Mouse (Mus musculus): ENCODE measurements around the gene Gm10320.

The Gm10320 gene

DNA sequence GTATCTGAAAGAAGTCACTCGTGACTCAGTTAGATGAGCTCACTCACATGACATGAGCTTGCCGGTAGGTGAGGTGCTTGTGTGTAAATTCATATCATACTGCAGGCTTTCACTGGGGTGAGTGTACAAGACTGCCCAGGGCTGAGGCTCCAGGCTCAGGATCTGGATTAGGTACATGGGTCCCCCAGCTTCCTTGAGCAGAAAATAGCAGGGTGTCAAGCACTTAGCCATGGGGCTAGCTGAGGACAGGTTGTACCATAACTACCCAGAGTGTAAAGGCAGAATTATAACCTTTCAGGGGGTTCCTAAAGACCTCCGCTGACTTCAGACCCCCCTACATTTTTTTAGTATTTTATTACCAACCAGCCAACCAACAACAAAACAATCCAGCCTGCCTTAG is at the start of gene Gm10320:
TSS of gene Gm10320 (minus strand) at position 93 of the 400 bp plus-strand sequence.
- no peak for DNase-seq

DNA sequence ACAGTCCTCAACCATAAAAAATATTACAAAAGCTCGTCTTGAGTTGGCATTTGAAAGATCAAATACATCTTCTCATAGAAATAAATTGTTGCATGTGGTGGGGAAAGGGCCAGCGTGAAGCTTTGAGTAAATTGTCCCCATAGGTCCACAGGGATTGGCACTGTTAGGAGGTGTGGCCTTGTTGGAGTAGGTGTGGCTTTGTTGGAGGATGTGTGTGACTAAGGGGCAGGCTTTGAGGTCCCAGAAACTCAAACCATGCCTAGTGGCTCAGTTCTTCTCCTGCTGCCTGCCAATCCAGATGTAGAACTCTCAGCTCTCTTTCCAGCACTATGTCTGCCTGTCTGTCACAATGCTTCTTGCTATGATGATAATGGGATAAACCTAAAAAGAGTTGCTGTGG is 49.8 kb upstream of the Gm10320 start:
- DNase-seq, result no peak

DNA sequence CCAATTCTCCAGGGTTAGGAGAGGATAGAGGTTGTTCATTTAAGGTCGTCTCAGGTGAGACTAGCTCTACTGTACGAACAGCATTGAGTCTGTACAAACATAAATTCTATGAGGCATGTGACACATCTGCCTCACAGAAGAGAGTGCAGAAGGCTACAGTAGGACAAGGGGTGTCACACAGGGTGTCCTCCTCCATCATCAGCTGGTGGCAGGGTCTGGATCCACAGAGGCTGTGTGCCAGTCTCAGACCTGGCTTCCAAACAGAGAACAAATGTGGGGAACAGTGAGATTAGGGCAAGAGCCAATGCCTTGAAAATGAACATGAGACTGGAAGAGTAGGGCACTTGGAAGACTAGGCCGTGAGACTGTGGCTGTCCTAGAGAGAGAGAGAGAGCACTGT is 48.4 kb upstream of the Gm10320 start:
- DNase-seq, result no peak

DNA sequence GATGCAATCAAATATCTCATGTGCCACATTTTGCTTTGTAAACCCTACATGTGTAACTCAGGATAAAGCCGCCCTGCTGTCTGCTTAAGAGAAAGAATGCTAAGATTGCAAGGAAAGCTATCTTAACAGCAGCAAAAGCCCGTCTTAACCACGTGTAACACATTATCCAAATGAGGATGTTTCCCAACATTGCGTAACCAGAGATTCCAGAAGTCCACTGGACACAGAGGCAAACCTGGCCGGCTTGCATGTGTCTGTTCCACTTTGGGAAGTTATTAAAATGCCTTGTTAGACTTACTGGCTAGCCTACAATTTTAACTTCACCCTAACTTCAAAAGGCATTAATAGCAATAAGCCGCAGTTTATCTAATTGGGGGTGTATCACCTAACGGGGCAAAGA is 47.5 kb upstream of the Gm10320 start:
- no peak for DNase-seq

DNA sequence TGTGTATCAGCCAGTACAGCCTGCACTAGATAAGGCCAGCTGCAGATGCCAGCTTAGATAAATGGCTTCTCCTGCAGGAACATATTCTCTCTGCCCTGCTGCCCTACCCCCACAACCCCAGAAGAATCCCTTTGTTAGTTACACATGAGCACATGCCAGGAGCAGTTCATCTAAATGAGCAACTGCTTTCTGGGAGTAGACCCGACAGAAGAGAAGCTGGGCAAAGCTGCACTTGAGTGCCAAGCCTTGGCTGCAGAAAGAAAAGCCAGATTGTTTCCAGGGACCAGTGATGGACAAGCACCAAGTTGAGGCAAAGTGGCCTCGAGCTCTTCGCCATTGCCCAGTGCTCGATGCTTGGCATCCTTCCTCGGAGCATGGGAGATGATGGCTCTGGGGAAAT is 46.8 kb upstream of the Gm10320 start:
- no peak for DNase-seq

DNA sequence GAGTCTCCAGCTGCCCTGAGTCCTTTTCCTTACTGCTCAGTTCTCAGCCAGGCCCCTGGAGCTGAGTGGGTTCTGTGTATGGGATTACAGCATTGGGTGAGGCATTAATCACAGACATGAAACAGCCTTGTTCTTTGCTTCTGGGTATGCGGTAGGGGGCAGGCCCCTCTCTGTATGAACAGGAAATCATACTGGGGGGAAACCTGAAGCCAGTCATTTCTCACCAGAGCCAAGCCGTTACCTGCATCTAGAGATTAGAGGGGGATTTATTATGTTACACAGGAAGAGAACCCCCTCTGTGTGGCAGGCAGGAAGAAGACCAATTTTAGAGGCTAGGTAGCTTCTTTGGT is 43.1 kb upstream of the Gm10320 start:
- DNase-seq, result no peak

DNA sequence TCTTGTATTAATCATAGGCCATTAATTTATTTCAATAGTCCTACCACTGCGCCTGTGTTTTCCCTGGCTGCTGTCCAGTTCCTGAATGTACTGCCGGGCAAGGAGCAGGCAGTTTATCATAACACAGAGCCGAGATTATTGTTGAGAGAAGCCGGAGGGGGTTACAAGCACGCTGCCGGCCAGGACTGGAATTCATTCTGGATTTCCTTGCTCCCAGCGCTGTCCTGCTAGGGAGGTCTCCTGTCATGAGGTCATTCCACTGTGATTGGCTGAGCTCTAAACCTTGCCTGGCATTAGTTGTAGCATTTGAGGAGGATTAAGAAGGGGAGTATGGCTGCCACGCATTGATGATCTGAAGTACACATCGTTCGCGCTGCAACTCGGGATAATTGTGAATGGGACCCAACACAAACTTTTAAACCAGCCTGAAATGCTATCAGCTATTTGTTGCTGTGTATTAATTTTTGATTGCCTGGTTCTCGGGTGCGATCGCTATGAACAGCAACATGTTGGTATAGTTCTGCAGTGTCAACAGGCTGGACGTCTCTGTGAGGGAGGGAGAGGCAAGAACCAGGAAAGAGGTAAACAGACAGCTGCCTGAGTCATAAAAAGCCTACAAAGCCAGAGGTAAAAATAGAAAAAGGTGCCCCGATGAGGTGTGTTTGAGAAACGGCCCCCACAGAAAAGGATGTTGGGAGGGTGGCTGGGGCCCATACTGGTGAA is 42.5 kb upstream of the Gm10320 start:
- no peak for DNase-seq

DNA sequence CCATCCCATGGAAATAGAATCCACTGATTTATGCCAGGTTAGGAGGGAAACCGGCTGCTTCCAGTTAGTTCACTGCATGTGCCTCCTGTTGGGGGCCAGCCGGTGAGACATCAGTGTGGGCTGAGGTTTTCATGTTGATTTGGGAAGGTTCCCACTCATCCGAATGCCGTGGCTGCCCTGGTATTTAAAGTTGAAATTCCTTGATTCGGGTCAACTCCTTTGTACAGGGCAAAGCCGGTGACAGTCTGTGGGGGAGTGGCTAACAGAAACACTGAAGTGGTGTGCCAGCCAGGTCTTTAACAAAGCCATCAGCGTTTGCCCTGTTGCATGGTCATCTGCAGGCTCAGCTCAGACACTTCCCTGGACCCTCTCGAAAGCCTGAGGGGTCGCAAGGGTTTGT is 41.6 kb upstream of the Gm10320 start:
- no peak for DNase-seq

DNA sequence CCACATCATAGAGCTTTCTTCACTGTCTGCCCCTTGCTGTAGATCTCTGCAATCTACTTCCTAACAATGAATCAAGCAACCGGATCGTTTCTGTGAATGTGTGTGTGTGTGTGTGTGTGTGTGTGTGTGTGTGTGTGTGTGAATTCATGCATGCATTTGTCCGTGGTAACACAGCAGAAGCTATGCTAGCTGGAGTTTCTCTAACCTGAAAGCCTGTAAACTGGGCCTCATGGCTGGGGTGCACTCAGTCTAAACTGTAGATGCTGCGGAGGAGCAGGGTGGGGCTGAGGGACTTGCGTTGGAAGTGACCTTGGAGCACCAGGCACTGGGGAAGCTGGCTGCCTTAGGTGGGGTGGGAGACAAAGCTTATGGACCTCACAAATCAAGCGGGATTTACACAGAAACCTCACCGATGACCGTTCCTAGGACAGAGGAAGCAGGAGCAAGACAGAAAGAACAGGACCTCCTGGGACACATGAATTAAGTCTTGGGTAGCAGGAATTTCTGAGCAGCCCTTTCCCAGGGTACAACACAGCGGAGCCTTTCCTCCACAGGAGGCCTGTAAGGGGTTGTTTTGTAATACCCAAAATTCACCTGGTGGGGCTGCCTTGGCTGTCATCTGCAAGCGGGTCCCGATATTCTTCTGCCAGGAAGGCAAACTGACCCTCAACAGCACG is 41.0 kb upstream of the Gm10320 start:
- no peak for DNase-seq

DNA sequence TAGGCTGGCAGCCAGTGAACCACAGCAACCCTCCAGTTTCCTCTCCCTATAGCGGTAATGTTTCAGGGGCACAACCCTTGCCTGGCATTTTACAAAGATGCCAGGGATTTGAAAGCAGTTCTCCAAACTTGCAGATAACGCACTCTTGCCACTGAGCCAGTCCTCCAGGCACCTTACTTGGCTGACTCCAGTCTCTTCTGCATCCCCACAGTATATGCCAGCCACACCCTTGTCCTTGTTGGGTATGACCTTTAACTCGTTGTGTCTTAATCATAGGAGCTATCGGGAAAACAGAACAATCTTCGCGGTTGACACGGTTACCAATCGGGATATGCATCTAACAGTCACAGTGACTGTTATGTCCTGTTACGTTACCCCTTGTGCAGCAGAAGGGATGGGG is 40.2 kb upstream of the Gm10320 start:
- no peak for DNase-seq

DNA sequence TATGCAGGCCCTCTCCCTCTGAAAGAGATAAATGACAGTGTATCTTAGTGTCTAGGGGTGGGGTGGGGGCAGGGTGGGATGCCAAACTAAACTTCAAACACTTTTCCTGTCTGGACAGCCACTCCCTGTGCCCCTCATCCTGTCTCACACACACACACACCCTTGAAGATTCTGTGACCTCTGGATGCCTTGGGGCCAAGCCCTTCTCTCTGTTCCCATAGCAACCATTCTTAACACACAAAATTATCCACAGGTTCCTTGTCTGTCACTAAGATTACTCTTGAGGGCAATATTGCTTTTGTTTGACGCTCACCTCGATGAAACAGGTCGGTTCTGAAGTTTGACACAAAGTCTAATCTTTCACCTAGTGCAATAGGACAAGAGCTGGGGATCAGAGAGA is 39.5 kb upstream of the Gm10320 start:
- no peak for DNase-seq

DNA sequence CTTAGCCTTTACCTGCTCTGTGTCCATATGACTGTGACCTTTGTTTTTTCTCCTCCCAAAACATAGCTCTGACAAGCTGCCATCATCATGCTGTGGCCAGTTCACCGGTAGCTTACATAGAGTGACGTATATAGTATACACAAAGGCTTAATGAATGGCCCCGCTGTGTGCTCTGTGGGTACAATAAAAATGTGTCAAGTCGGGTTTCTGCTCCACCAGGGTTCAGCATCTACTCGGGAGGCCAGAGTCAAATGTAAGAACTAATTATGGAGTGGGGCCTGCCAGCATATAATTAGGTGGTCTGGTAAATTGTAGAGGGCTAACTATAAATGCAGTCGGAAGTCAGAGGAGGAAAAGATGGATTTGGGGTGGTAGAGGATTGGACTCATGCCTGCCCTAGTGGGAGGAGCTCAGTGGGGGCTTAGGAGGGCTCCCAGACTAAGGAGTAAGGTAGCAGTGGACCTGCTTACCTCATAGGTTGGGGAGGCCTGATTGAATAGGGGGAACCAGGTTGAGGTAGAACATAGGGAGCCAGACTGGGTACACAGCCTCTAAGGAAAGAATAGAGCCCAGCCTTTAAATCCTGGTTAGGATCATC is 32.0 kb upstream of the Gm10320 start:
- DNase-seq, result no peak

DNA sequence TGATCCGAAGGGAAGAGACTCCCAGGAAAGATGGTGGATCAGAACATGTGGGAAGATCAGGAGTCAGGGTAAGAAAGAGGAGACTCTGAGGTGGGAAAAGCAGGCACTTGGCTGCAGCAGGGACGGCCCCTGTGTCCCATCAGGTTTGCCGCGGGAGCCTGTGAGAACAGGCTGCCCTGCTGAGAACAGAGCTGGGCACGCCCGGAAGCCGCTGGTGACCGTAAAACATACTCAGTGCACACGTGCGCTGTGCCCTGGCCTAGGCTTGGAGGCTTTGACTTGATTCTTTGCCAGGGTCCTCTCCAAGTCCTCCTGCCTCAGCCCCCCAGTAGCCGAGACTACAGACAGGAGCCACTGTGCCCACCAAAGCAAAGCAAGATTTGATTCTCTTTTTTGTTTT is 26.5 kb upstream of the Gm10320 start:
- no peak for DNase-seq

DNA sequence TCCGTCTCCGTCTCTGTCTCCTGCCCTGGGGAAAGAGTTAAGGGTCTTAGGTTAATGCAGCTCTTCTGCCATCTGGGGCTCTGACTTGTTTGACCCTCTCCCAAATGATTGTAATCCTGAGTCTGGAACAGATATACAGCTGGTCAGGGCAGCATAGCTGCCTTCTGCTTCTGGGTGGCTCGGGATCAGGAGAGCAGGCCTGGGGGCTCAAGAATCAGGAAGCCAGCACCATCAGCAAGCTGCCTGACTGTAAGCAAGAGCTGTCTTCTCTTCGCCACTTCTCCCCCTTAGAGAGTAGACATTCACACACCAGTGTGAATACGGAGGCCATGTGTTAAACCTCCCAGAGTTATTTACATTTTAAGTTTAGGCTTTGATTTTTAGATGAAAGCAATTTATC is 25.9 kb upstream of the Gm10320 start:
- DNase-seq, result no peak

DNA sequence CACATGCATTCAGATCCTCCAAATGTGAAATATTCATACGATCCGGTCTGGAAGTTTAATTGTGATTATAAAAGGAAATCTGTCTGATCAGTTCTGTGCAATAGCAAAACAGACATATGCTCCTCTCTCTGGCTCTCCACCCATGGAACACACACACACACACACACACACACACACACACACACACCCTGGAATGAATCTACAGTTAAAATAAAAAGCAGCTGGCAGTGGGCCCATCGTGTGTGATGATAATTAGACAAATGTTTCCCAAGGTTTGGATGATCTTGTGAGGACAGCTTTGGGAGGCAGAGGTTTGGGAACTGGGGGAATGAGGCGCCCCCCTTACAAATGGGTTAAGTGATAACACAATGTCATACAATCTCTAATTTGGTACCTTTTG is 25.2 kb upstream of the Gm10320 start:
- no peak for DNase-seq

DNA sequence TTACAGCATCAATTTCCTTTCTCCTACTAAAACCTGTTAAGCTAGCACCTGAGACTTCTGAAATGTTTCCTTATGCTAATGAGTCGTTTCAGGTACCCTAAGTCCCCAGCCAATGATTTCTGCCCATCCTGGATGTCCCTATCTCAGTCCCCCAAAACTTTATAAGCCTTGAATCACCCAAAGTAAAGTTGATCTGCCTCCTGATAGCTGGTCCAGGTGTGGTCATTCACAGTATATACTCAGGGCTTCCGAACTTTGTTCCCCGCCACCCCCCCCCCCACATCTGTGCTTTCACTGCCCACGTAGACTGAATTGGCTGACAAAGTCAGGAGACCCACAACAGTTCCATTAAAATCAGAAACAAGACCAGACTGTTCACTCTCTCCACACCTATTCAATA is 20.3 kb upstream of the Gm10320 start:
- no peak for DNase-seq

DNA sequence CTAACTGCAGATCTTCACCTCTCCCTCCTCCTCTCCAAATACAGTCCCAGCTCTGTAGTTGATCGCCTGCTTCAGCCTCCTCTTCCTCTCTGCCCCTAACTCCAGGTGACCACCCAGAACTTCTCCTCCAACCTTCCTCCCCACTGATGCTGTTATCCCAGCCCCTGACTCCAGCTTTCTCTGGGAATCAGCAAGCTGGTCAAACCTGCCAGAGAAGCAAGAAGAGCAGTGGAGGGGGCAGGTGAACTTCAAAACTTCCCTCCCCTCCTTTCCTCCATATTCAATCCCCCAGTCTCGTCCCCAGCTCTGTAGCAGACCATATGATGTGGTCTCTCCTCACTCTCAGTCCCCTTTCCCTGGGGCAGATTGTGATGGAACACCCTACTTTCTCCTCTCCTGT is 15.9 kb upstream of the Gm10320 start:
- DNase-seq, result no peak

DNA sequence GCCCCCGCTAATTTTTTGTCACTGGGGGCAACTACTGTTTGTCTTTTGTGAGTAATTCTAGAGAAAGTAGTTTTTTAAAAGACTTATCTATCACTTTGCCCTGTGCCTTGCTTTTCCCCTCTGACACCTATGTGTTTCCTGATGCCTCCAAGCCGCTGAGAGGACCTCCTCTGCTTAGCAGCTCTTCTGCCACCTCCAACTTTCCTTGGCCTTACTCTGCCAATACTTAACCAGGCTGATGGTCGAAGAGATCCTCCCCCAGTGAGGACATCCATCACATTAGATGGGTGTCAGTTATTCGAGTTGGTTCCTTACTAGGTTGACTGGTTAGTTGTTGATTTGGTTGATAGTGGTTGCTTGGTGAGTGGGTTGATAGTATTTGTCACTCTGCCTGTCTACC is 14.7 kb upstream of the Gm10320 start:
- no peak for DNase-seq

DNA sequence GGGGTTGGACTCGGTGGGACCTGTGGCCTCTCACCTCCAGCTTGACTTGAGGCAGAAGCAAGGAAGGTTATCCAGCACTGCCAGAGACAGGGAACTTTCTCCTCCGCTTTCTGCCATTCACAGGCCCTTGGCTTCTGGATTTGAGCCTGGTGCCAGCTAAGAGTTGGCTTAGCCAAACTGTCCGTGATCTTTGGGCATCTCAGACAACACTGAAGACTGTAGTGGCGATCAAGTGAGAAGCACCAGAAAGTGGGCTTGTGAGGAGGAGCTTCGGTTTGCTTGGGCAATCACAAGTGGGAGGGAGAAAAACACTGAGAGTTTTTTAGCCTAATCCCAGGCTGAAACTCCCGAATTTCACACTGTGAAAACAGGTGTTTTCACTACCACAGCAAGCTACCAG is 14.2 kb upstream of the Gm10320 start:
- no peak for DNase-seq

DNA sequence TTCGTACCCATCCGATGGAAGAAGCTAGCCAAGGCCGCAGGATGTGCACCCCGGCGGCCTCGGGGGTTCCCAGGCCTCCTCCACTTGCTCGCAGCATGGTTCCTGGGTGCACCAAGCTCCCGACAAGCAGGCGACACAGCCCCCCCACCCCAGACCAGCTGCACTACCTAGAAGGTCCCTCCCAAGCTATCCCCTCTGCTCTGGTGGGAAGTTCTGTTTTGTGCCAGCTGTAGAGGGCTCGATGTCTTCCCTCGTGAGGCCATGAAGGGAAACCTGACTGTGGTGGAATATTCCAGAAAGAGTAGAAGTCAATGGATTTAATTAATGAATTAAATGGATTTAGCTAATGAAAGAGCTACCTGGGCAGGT is 13.7 kb upstream of the Gm10320 start:
- no peak for DNase-seq

DNA sequence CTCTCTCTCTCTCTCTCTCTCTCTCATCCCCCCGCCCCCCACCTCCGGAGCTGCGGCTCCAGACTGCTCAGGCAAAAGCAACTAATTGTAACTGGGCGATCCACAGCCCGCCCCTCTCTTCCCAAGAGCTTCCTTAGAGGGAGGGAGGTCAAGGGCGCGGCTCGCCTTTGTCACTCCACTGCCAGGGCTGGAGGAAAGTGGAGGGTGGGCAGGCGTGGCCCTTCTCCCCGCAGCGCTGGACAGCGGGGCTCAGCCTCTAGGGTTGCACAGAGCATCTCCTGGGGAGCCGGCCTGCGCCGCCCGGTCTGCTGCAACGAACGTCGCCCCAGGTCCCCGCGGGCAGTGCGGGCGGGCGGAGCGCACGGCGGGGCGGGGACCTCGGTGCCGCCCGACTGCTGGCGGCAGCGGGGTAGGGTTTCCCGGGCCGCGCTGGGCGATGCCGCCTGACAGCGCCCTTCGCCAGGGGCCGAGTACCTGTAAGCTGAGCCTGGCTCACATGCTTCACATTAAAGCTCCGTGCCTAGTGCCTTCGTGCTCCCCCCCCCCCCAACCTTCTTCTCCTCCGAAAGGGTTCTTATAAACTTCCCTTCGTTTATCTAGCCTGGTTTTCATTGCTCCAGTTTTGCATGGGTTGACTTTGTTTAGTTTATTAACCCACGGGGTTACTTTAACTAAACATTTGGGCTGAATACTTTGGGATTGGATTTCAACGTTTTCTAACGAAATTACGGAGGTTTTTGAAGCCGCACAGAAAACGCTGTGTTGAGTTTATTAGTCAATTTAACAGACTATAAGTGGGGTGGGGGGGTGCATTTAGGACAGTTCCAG is 13.1 kb upstream of the Gm10320 start:
- no peak for DNase-seq

DNA sequence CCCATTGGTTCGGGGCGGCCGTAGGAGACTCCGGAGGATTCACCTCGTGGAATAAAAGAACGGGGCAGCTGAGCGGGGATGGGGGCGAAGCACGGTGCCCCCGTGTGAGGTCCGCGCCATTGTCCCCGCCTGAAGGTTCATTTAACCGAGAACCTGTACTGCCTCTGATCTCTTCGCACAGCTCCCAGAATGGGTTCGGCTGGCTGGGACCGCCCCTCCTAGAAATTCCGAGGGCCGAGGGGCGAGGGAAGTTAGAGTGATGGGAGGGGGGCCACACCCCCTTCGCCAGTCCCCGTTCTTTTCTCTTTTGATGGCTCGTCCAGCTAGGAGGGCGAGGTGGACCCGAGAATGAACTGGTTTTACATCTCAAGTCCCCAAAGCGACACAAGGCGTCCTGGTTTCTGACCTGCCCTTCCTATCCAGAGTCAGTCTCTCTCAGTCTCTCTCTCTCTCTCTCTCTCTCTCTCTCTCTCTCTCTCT is 12.4 kb upstream of the Gm10320 start:
- no peak for DNase-seq

DNA sequence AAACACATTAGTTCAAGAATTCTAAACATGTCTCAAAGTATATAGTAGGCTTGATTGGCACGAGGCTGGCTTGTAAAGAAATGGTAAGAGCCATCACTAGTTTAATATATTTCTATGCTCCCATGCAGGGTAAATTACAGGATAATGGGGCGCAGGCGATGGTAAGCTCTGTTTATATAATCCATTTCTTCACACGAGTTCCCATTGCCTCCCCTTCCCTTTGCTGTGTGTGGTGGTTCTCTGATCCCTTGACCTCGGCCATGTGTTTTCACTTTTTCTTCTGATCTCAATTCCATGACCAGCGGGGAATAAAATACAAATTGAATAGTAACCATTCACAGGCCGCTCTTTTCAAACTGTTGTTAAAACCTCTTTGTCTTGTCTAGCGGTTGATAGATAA is 11.8 kb upstream of the Gm10320 start:
- DNase-seq, result no peak

Data from thymus, postnatal 36 days (tissue).